Mouse (Mus musculus) left cerebral cortex, postnatal 25 days (tissue): ENCODE measurements at regions not wholly inside any gene's neighbourhood (a gene's known extent, or its start where the extent isn't known, plus 50 kb on each side); places are given as distances from the start of the nearest gene placed in this dataset.

Experiments used
- DNase-seq, 2 experiments: peaks; one replicate each; pipeline ENCODE4 v3.0.0; 2022; ENCODE audit warnings: low spot score in 2 of 2, mixed read lengths in 1 of 2
- intact Hi-C: fragments of 180-260 bp; cut with DNase I; formaldehyde crosslinking; loops from one replicate; pipeline ENCODE4 v1.15.1; 2025

- DNase-seq: peak; percentile 13 to 23
- intact Hi-C loops: no loop called here
Measured at GRCm38 (mm10) chr5:75336454-75336853, 184.4 kb downstream of the Pdgfra start.

- peak; percentile 48 to 89 for DNase-seq
- intact Hi-C loops: no loop called here
Measured at GRCm38 (mm10) chr5:75338439-75338838, 186.3 kb downstream of the Pdgfra start.

GRCm38 (mm10) chr5:75342599-75342998 is 190.5 kb downstream of the Pdgfra start:
- no peak for DNase-seq
- intact Hi-C loops: no loop called here

GRCm38 (mm10) chr5:75346836-75347773 is 195.0 kb downstream of the Pdgfra start:
- intact Hi-C loops: loop anchor here (2.0 kb wide), 1 partner anchor 136 kb away; no protein-coding TSS in a partner anchor
- peak in 1 of 2 experiments; percentile 19 for DNase-seq

- DNase-seq: peak in 1 of 2 experiments; percentile 36
- intact Hi-C loops: loop anchor here (2.0 kb wide), 1 partner anchor 137 kb away; no protein-coding TSS in a partner anchor
Measured at GRCm38 (mm10) chr5:75347774-75348116, 195.7 kb downstream of the Pdgfra start.

GRCm38 (mm10) chr5:75355266-75355665 is 203.2 kb downstream of the Pdgfra start:
- DNase-seq: no peak
- intact Hi-C loops: no loop called here

- intact Hi-C loops: no loop called here
Measured at GRCm38 (mm10) chr5:75358869-75359268, 206.8 kb downstream of the Pdgfra start.

GRCm38 (mm10) chr5:75363832-75364231 is 210.9 kb upstream of the Kit start:
- intact Hi-C loops: no loop called here
- no peak for DNase-seq

More at GRCm38 (mm10) chr5:75358869-75359268, 206.8 kb downstream of the Pdgfra start:
- DNase-seq: no peak

GRCm38 (mm10) chr5:75367282-75367681 is 207.4 kb upstream of the Kit start:
- intact Hi-C loops: no loop called here

GRCm38 (mm10) chr5:75368691-75369090 is 206.0 kb upstream of the Kit start:
- DNase-seq: no peak
- intact Hi-C loops: no loop called here

More at GRCm38 (mm10) chr5:75367282-75367681, 207.4 kb upstream of the Kit start:
- no peak for DNase-seq

- no peak for DNase-seq
- intact Hi-C loops: no loop called here
Measured at GRCm38 (mm10) chr5:75372849-75373248, 201.9 kb upstream of the Kit start.

GRCm38 (mm10) chr5:75377311-75378300 is 197.1 kb upstream of the Kit start:
- DNase-seq: no peak
- intact Hi-C loops: no loop called here

GRCm38 (mm10) chr5:75378655-75379054 is 196.1 kb upstream of the Kit start:
- intact Hi-C loops: no loop called here
- no peak for DNase-seq

- intact Hi-C loops: no loop called here
- DNase-seq: no peak
Measured at GRCm38 (mm10) chr5:75380340-75380739, 194.4 kb upstream of the Kit start.

GRCm38 (mm10) chr5:75382138-75382537 is 192.6 kb upstream of the Kit start:
- DNase-seq: no peak
- intact Hi-C loops: no loop called here

GRCm38 (mm10) chr5:75387886-75388454 is 186.7 kb upstream of the Kit start:
- peak; percentile 11 to 38 for DNase-seq
- intact Hi-C loops: loop anchor here (5.0 kb wide), 1 partner anchor 469 kb away; no protein-coding TSS in a partner anchor

- intact Hi-C loops: loop anchor here (5.0 kb wide), 1 partner anchor 469 kb away; no protein-coding TSS in a partner anchor
- DNase-seq: no peak
Measured at GRCm38 (mm10) chr5:75388699-75389260, 185.9 kb upstream of the Kit start.

GRCm38 (mm10) chr5:75389433-75389971 is 185.2 kb upstream of the Kit start:
- intact Hi-C loops: loop anchor here (5.0 kb wide), 1 partner anchor 468 kb away; no protein-coding TSS in a partner anchor
- peak; percentile 24 to 65 for DNase-seq

GRCm38 (mm10) chr5:75398820-75399219 is 175.9 kb upstream of the Kit start:
- intact Hi-C loops: no loop called here
- DNase-seq: no peak
